Mouse (Mus musculus) neural tube, postnatal 0 days (tissue): ENCODE measurements around the gene Shisal1. TPM values are rescaled to one million over a fixed set of nuclear protein-coding genes. Genes with fewer than 3 reads are reported as not detected.

Experiments
- polyA plus RNA-seq: library from polyadenylated mRNA; unstranded; fragments of >200 nt; fragmentation: Nextera tagmentation; extraction: Ambion mirVana; gene quantifications from 2 replicates; pipeline ENCODE4 v1.2.1, GENCODE M21; 2015

Shisal1 gene
- polyA plus RNA-seq: 8.1 and 9.7 TPM in 2 replicates

GRCm38 (mm10) chr15:84446997-84447396 is at the start of gene Shisal1:
Shisal1 (minus strand) TSS chr15:84447097.

Other genes starting within 250 kb of the Shisal1 start
- gene Parvb, start 215.1 kb downstream of the Shisal1 start, polyA plus RNA-seq: 6.7 and 7.7 TPM in 2 replicates
- 1.6 and 3.3 TPM in 2 replicates for gene Parvg, start 123.1 kb downstream of the Shisal1 start, polyA plus RNA-seq
- gene Rtl6, start 110.7 kb upstream of the Shisal1 start, polyA plus RNA-seq: 33.1 and 37.0 TPM in 2 replicates
- 35.4 and 43.5 TPM in 2 replicates for gene Prr5, start 222.5 kb upstream of the Shisal1 start, polyA plus RNA-seq